Mouse (Mus musculus): ENCODE data around the gene Ubfd1. TPM values are rescaled to one million over a fixed set of nuclear protein-coding genes. Genes with fewer than 3 reads are reported as not detected.

The Ubfd1 gene
- polyA plus RNA-seq (2015; fragmentation: Nextera tagmentation; extraction: Ambion mirVana): 24.2 and 26.3 TPM in 2 replicates

GRCm38 (mm10) chr7:122066945-122067516 lies at the start of gene Ubfd1, which contains the start of gene Ears2:
Ubfd1 (plus strand) TSS chr7:122067175.
Ears2 (minus strand) TSS chr7:122067263.

GRCm38 (mm10) chr7:122020667-122021354 lies 46.2 kb upstream of the Ubfd1 start, which contains the start of gene Gga2:
Gga2 (minus strand) TSS chr7:122021222.

GRCm38 (mm10) chr7:122101747-122102244 lies 34.8 kb downstream of the Ubfd1 start, which contains the start of gene Ndufab1:
Ndufab1 (minus strand) TSS chr7:122101886.

Other genes starting within 250 kb of the Ubfd1 start
- 2.4 and 2.6 TPM in 2 replicates for gene Scnn1b, start 202.1 kb upstream of the Ubfd1 start, polyA plus RNA-seq (2015; fragmentation: Nextera tagmentation; extraction: Ambion mirVana)
- 16.4 and 17.0 TPM in 2 replicates for gene Cog7, start 85.5 kb upstream of the Ubfd1 start, polyA plus RNA-seq (2015; fragmentation: Nextera tagmentation; extraction: Ambion mirVana)
- 27.8 and 30.1 TPM in 2 replicates for gene Gga2, start 46.0 kb upstream of the Ubfd1 start, polyA plus RNA-seq (2015; fragmentation: Nextera tagmentation; extraction: Ambion mirVana)
- 10.6 and 11.5 TPM in 2 replicates for gene Ears2, start 88 bp downstream of the Ubfd1 start, polyA plus RNA-seq (2015; fragmentation: Nextera tagmentation; extraction: Ambion mirVana)
- gene Ndufab1, start 34.7 kb downstream of the Ubfd1 start, polyA plus RNA-seq (2015; fragmentation: Nextera tagmentation; extraction: Ambion mirVana): 604 and 638 TPM in 2 replicates
- 3.4 and 4.9 TPM in 2 replicates for gene Palb2, start 65.8 kb downstream of the Ubfd1 start, polyA plus RNA-seq (2015; fragmentation: Nextera tagmentation; extraction: Ambion mirVana)
- 69.4 and 73.3 TPM in 2 replicates for gene Dctn5, start 65.9 kb downstream of the Ubfd1 start, polyA plus RNA-seq (2015; fragmentation: Nextera tagmentation; extraction: Ambion mirVana)
- gene Plk1, start 92.3 kb downstream of the Ubfd1 start, polyA plus RNA-seq (2015; fragmentation: Nextera tagmentation; extraction: Ambion mirVana): 15.1 and 22.0 TPM in 2 replicates
- 0.10 TPM in 1 of 2 replicates, not detected in the other for gene Ern2, start 119.0 kb downstream of the Ubfd1 start, polyA plus RNA-seq (2015; fragmentation: Nextera tagmentation; extraction: Ambion mirVana)
- gene Chp2, start 152.3 kb downstream of the Ubfd1 start, polyA plus RNA-seq (2015; fragmentation: Nextera tagmentation; extraction: Ambion mirVana): 0.51 and 0.74 TPM in 2 replicates
- gene Prkcb, start 221.6 kb downstream of the Ubfd1 start, polyA plus RNA-seq (2015; fragmentation: Nextera tagmentation; extraction: Ambion mirVana): 115 and 139 TPM in 2 replicates

Data from urinary bladder, postnatal 0 days (tissue).